Mouse (Mus musculus) liver, adult (tissue): ENCODE measurements around the gene Mthfsd.

ENCODE experiments used
- GATA4 ChIP-seq: IDR thresholded peaks from 2 replicates; pipeline ENCODE4 v1.6.1; 2014; ENCODE audit warnings: mild to moderate bottlenecking, low read length; ENCODE audit not compliant: insufficient replicate concordance

Gene Mthfsd

DNA sequence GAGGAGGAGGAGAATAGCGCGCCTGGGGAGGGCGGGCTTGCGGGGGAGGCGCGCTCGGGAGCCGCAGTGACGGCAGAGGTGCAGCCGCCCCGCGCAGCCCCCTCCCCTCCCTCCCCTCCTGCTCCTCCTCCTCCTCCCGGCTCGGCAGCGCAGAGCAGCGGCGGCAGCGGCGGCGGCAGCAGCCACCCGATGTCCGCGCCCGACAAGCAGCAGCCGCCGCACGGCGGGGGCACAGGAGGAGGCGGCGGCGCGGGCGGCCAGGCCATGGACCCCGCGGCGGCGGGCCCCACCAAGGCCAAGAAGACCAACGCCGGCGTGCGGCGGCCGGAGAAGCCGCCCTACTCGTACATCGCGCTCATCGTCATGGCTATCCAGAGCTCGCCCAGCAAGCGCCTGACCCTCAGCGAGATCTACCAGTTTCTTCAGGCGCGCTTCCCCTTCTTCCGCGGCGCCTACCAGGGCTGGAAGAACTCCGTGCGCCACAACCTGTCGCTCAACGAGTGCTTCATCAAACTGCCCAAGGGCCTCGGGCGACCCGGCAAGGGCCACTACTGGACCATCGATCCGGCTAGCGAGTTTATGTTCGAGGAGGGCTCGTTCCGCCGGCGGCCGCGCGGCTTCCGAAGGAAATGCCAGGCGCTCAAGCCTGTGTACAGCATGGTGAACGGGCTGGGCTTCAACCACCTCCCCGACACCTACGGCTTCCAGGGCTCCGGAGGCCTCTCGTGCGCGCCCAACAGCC lies 23.8 kb downstream of the Mthfsd start, which contains the start of gene Foxf1:
Gene Foxf1 (plus strand): TSS at position 177 of the 742 bp plus-strand sequence.
- TF ChIP-seq GATA4: no peak

DNA sequence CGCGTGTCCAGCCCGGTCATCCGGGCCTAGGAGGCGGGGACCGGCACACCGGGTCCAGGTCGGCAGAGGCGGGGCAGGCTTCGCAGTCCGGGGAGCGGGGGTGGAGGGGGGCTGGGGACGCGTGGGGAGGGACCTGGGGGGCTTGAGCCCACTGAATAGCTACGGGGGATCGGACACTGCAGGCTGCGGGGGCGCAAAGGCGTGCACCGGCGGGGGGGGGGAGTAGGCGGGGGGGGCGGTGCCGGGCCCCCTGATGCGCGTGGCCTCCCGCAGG lies 24.3 kb downstream of the Mthfsd start:
- no peak for TF ChIP-seq GATA4

- TF ChIP-seq GATA4: no peak
These were observed 24.9 kb downstream of the Mthfsd start for GRCm38 (mm10) chr8:121083093-121083935.

GRCm38 (mm10) chr8:121082218-121083092 lies 25.7 kb downstream of the Mthfsd start:
- TF ChIP-seq GATA4: no peak

DNA sequence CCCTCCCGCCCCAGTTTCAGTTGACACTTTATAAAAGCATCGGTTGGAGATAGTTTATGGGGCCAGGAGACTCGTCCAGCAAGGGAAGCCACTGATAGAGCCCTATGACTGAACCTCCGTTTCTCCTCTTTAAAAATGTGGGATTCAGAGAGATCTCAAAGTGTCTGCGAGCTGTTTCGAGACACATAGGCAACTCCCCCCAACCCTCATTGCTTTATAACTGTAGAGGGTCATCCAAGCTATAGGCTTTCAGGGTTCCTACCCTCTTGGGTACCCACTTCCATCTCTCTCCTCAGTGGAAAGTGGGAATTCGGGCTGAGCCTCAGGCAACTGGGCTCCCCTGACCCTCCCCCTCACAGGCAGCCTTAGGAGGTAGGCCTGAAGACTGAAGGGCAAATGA lies 26.8 kb downstream of the Mthfsd start:
- TF ChIP-seq GATA4: no peak

DNA sequence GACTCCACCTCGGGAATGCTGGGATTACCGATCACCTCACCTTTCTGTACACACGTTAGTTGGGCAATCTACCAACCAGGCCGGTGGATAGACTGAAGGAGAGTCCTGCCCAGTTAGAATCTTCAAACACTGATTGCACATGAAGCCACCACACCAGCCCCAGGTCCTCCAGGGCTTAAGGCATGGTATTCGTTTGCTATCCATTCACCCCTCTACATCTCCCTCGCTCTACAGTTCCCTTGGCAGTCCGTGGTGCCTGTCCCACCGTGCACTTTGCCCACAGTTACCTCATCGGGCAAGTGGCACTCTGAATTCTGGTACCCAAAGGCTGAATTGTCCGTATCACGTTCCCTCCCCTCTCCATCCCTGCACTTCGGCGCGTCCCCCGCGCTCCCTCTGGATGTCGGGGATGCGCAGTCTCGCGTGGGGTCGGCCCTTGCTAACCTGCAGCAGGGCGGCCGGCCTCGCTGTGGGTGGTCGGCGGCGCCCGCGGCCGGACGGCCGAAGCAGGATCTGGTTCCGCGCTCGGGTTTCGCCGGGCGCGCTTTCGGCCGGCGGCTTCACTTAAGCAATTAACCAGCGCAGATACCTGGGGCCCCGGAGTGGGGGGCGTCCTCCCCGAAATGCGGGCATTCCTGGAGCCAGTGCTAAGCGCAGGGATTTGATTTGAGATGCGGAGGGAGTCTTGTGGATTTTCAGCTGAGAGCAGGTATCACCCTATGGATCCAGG lies 27.7 kb downstream of the Mthfsd start:
- no peak for TF ChIP-seq GATA4

GRCm38 (mm10) chr8:121079944-121080343 lies 28.2 kb downstream of the Mthfsd start:
- no peak for TF ChIP-seq GATA4

DNA sequence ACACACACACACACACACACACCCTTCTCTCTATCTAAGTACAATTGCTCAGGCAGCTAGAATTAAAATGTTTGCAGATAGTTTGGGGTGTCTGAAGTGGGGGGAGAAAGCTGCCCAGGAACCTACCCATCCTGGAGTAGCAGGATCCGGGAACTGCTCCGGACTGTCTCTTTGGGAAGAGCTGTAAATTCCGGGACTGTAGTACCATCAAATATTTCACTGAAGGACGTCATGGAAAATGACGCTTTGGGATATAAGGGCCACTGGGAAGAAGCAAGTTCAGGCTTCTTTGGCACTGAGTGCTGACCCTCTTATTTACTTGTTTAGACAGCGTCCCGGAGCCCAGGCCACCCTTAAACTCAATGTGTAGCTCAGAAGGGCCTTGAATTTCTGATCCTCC lies 29.0 kb downstream of the Mthfsd start:
- TF ChIP-seq GATA4: no peak

GRCm38 (mm10) chr8:121078721-121079120 lies 29.5 kb downstream of the Mthfsd start:
- no peak for TF ChIP-seq GATA4

GRCm38 (mm10) chr8:121076555-121076954 lies 31.6 kb downstream of the Mthfsd start:
- TF ChIP-seq GATA4: no peak

DNA sequence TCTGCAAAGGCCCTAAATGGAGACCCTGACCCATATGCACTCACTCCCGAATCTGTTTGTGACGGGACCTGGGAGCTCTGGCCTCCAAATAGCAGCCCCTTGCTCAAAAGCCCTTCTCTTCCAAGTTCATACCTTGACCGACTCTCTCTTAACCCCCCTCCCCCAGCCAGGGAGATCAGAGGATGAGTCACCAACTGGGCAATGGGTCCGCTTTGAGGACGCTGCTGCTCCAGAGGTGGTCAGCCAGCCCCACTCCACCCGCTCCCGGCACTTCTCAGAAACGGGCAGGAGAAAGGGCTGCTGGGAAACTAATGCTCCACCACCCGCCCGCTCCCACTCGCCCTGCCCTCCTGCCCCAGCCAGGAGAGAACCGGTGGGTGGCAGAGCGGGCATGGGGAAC lies 32.3 kb downstream of the Mthfsd start:
- TF ChIP-seq GATA4: no peak

DNA sequence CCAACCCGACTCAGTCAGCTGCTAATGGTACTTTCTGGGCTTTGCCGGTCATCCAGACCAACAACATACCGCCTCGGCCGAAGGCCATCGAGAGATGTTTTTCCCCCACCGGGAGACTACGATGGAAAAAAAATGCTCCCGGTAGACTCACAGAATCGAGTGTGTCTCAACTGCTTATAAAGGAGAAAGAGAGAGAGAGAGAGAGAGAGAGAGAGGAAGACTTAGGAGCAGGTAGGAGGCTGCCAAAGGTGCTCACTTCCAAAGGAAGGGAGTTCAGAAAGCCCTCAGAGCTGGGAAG lies 33.4 kb downstream of the Mthfsd start:
- TF ChIP-seq GATA4: no peak

GRCm38 (mm10) chr8:121074108-121074847 lies 33.9 kb downstream of the Mthfsd start:
- TF ChIP-seq GATA4: no peak

GRCm38 (mm10) chr8:121073174-121074107 lies 34.8 kb downstream of the Mthfsd start:
- no peak for TF ChIP-seq GATA4
